Mouse (Mus musculus) telencephalon, adult 2 months (tissue): Measurements from ENCODE around the gene Stk10.

ENCODE experiments used
- DNase-seq: peaks from one replicate; pipeline ENCODE4 v3.0.0-alpha.2; 2011; ENCODE audit warnings: low read depth, low spot score

Stk10 gene

DNA sequence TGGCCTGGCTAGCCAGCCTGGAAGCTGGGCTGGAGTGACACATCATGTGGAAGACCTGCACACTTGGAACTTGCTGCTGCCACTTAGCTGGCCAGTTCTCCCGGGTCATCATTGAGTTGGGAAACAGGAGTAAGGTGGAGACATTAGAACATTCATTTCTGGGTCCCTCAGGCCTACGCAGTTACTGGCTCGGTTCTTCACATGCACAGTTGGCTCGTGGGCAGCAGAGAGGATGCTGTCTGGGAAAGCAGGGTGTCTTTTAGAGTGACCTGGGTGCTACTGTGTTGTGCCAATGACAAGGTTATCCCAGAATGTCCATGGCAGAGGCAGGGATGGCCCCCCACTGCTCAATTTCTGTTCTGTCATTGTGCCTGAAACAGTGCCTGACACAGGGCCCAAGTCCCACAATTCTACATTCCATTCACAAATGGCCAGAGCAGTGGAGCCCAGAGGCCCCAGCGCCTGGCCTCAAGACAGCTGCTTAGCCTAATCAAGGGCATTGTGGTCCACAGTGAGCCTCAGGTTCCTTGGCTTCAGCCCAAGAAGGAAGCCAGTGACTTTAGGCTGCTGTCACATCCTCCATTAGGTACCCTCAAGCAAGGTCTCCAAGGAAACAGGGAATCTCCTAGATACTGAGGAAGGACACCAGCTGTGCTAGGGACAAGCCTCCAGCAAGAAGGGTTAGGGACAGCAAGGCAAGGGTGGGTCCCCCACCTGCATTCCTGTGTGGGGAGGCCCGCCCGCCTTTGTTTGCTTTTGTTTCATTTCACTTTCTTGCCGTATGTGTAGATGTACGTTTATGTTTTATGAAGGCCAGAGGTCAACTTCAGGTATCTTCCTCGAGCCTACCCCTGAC, 34.1 kb downstream of the Stk10 start:
- DNase-seq, result no peak

- DNase-seq, result no peak
Measured at GRCm38 (mm10) chr11:32568060-32568459, 35.0 kb downstream of the Stk10 start.

- no peak for DNase-seq
Measured at GRCm38 (mm10) chr11:32568637-32569293, 35.7 kb downstream of the Stk10 start.

DNA sequence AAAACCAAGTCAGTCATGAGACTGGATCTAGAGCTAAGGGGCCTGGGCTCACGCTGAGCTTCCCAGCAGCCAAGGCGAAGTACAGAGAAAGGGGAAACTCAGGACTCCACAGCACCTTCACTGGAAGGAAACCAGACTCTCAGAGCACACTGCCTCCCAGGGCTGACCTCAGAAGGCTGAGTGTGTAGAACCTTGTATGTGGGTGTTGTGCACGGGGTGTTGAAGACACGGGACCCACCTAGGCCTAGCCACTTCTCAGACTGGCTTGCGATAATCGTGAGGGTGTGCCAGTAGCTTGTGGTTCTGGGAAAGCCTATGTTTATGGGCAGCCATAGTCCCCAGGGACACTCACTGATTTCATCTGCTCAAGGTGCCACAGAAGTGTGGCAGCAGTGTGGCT, 38.0 kb downstream of the Stk10 start:
- no peak for DNase-seq

GRCm38 (mm10) chr11:32573669-32574068, 40.6 kb downstream of the Stk10 start:
- DNase-seq, result no peak

GRCm38 (mm10) chr11:32575964-32576759, 43.1 kb downstream of the Stk10 start:
- no peak for DNase-seq

GRCm38 (mm10) chr11:32576760-32577050, 43.6 kb downstream of the Stk10 start:
- no peak for DNase-seq

- DNase-seq, result no peak
Measured at GRCm38 (mm10) chr11:32580305-32580947, 47.3 kb downstream of the Stk10 start.

DNA sequence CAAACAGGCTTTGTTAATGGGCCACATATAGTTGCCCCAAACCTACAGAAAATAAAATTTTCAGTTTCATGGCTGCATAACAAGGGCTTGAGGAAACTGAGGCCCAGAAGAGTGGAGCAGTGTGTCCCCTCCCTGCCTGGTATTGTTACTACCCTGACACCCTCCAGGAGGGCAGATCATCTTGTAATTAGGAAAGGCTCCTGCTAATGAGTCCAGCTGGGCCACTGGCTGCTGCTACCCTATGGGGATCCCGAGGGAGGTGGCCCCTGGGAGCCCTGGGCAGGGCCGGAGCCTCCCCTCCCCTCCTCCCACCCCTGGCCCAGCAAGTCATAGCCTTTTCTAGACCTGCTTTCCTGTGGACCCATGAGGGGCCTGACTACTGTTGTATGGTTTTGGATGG, 47.9 kb downstream of the Stk10 start:
- DNase-seq, result no peak

GRCm38 (mm10) chr11:32582813-32583212, 49.7 kb downstream of the Stk10 start:
- no peak for DNase-seq

GRCm38 (mm10) chr11:32585996-32586395, 52.9 kb downstream of the Stk10 start:
- no peak for DNase-seq

DNA sequence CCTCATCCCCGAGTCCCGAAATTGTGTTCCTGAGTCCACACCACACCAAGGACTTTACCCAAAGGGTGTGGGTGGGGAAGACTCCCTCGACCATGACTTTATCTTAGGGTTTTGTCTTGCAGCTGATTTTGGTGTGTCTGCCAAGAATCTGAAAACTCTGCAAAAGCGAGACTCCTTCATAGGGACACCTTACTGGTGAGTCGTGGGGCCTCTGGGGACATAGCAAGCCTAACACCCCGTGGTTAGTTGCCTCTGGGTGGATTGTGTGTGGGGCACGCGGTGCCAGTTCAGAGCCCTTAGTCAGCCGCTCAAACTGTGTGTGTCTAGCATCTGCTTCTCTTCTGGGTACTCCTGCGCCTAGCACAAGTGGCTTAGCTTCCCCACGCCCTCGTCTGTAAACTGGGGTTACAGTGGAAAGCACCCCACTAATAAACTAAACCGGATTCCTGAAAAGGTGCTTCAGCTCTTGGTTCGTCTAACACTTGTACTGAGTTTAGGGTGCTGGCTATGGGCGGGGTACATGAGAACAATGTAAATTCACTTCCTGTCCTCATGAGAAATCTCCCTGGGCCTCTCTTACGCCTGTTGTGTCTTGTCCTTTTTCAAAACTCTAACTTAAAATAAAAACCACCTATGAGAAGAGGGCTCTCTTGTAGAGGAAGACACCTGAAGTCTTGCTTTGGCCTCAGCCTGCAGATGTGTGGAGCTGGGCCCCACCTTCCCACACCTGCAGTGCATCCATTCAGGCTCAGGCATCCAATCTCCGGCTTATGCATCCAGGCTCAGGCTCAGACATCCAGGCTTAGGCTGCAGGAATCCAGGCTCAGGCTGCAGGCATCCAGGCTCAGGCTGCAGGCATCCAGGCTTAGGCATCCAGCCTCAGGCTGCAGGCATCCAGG, 54.3 kb downstream of the Stk10 start:
- DNase-seq, result no peak

- DNase-seq, result no peak
Measured at GRCm38 (mm10) chr11:32588090-32588891, 55.2 kb downstream of the Stk10 start.

DNA sequence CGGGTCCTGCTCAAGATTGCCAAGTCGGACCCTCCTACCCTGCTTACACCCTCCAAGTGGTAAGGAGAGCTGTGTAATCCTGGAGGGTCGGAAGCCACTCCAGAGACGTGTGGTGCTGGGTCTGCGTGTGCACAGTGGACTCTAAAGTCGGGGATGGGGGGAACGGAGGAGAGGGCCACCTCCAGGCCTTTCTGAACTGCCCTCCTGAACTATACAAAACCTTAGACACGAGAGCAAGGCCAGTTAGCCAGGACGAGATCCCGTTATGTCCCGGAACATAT, 55.7 kb downstream of the Stk10 start:
- no peak for DNase-seq

GRCm38 (mm10) chr11:32589201-32589600, 56.1 kb downstream of the Stk10 start:
- DNase-seq, result no peak

GRCm38 (mm10) chr11:32589791-32590190, 56.7 kb downstream of the Stk10 start:
- no peak for DNase-seq

DNA sequence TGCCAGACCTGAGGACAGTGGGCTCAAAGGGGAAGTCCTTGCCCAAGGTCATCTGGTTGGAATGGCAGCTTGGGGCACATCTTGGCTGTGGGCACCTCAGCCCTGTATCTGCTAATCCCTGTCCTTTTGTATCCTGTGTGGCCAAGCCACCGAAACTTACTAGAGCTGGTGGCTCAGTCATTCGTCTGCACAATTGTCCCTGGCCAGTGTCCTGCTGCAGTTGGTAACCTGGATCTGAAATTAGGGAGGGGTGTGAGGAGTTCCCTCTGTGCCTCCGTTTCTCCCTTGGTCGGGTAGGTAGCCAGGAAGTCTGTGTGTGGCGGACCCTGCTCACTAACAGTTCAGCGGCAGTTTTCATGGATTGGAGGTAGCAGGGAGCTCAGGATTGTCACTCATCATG, 57.1 kb downstream of the Stk10 start:
- no peak for DNase-seq

DNA sequence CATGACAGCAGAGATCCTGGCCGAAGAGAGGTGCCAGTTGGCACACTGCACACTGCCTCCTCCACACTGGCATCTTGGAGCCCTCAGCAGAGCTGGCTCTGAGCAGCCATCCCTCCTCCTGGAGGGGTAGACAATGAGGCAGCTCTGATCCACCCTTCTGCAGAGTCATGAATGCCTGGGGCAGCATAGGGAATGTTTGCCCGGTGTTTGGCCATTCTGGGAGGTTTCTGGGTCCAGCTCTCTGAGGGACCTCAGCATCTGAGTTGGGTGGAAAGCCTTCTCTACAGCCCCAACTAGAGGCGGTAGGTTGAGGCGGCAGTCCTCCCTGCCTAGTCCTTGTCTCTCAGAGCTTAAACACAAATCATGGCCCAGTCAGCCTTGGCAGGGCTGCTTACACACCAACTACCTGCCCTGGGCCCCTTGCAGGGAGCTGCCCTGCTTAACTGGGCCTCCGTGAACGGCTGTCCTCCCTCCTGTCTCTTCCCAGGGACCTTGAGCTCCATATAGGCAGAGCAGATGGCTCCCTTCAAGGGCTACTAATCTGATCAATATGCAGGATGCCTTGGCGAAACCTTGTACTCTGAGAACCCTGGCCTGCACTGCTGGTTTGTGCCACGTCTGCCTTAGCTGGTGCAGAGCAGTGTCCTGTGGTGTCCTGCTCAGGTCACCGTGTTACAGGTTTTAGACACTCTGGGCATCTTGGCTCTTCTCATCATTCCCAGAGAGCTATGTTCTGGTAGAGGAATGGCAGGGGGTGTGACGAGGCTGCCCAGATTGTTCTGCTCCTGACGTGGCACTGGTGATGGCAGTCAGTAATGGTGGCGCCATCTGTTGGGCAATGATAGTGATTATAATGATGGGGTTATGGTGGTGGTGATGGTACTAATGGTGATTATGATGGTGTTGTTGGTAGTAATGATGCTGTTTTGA, 59.1 kb downstream of the Stk10 start:
- peak; percentile 34 for DNase-seq

DNA sequence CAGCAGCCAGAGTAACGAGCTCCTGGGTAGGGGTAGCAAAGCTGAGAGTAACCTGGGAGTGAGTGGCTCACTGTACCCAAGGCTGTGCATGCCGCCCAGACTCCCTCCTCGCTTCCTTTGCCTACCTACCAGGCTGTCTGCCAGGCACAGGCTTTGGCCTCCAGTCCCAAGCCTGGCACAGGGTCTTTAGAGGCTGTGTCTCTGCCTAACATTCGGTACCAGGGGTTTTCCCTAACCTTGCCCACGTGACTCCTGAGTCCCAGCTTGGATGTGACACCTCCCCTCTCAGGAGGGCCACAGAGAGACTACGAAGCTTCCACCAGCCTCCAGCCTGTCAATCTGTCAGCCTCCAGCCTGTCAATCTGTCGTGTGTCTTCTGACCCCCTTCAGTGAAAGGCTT, 60.0 kb downstream of the Stk10 start:
- DNase-seq, result no peak
